Mouse (Mus musculus) C2C12 (cell line): Measurements from ENCODE around the gene Olfr1076.
"Not testable (repeated sequence)": the region's sequence is repeated elsewhere in the genome, so short reads cannot be mapped to it uniquely, and the experiment has no call there.

Experiments
- CTCF ChIP-seq: IDR thresholded peaks from one replicate; pipeline ENCODE4 v1.5.1; 2011; ENCODE audit not compliant: control insufficient read depth, insufficient read depth, insufficient read length
- USF1 ChIP-seq: IDR thresholded peaks from one replicate; pipeline ENCODE4 v1.6.1; 2011; ENCODE audit warnings: low read depth, mild to moderate bottlenecking, control low read depth, moderate library complexity

- not testable (repeated sequence) for TF ChIP-seq CTCF, USF1
Observed at GRCm38 (mm10) chr2:86558135-86558534, 49.9 kb downstream of the Olfr1076 start, which contains the start of gene Olfr1080.
